Mouse (Mus musculus) embryo, embryonic 9.5 days (tissue): Measurements from ENCODE around the gene Fsd1.
A peak's percentile ranks its signal among the peaks of the same experiment; 100 is the strongest.
"Not testable (repeated sequence)": the region's sequence is repeated elsewhere in the genome, so short reads cannot be mapped to it uniquely, and the experiment has no call there.

Experiments
- DNase-seq: peaks from one replicate; pipeline ENCODE4 v3.0.0-alpha.2; 2017; ENCODE audit errors: extremely low spot score

Gene Fsd1

DNA sequence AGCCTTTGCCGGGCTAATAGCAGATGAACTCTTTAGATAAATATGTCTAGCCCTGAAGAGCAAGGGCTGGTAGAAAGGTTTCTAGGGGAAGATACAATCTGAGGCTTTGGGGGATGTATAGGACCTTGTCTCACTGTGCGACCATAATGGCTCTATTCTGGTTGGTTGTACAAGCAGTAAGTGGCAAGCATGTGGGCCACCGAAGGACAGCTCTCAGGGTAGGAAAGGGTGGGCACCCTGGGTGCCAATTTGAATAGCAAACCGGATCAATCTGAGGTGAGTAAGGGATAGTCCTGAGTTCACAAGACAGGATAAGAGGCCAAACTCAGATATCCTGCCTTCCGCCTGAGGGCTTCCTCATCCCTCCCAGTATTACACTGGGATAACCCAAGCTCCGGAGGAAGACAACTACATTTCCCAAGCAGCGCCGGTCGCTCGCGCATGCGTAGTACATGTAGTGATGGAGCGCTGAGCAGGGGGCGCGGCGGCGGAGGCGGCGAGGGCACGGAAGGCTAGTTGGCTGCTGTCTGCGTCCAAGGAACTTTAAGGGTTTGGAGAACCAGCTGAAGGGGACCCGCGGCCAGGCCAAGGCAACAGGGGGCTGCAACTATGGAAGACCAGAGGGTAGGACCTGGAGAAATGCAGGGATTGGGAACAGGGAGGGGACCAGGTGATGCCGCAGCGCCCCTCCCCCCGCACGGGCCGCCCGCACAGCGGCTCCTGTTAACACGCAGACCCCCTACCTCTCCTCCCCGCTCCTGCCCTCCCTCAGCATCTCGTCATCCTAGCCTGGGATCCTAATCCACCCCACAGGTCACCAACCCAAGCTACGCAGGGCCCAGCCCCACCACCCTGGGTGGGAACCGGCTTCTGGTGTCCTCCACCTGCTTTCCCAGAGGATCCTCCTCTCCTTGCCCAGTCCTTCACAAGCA is at the start of gene Fsd1:
TSS of gene Fsd1 (plus strand) at position 480 of the 932 bp plus-strand sequence.
- peak; percentile 80 for DNase-seq

DNA sequence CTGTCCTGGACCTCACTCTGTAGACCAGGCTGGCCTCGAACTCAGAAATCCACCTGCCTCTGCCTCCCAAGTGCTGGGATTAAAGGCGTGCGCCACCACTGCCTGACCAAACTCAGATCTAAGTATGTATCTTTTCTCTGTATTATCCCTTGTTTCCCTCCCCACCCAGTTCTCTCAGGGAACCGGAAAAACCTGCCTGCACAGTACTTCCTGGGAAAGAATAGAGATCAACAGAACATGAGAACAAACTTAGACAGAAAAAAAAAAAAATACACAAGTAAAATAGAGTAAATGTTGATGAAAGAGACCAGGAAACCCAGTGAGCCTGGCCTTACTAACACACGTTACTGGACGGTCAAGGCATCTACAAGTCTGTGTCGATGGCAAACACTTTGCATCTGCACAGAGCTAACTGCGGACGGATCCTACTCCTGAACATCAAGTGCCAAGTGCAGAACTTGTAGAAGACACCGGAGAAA is 41.9 kb upstream of the Fsd1 start:
- DNase-seq: not testable (repeated sequence)

- peak; percentile 72 for DNase-seq
Measured at GRCm38 (mm10) chr17:55944866-55945682, 41.2 kb upstream of the Fsd1 start.

DNA sequence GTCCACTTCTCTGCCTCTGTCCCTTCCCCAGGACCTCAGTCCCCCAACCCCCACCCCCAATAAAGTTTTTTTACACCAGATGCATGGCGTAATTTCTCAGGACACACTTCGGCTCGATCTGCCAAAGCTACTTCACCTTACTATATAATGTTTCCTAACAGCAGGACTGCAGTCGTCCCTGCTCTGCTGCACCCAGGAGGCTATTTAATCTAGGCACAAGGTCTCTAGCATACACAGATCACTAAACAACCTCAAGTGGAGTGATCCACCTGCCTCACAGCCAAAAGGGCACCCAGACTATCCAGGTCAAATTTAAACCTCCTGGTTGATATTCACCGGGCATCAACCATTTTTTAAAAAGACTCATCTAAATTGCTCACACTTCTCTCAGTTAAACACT is 40.6 kb upstream of the Fsd1 start:
- no peak for DNase-seq

DNA sequence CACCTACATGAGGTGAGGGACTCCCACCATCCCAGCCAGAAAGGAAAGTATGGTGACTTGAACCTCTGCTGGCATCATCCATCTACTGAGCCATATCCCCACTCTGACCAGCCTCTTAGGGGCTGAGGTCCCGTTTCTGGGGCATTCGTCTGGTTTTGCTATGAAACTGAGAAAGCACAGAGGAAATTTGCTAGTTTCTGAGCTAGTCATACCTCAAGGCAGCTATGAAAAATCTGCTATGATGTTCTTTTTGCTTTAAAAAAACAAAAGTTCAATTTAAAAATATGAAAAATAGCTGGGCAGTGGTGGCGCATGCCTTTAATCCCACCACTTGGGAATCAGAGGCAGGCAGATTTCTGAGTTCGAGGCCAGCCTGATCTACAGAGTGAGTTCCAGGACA is 37.7 kb upstream of the Fsd1 start:
- DNase-seq: no peak

GRCm38 (mm10) chr17:55949400-55949799 is 36.9 kb upstream of the Fsd1 start, which contains the start of gene Zfp119b:
Zfp119b (minus strand) TSS chr17:55949500.
- DNase-seq: no peak

DNA sequence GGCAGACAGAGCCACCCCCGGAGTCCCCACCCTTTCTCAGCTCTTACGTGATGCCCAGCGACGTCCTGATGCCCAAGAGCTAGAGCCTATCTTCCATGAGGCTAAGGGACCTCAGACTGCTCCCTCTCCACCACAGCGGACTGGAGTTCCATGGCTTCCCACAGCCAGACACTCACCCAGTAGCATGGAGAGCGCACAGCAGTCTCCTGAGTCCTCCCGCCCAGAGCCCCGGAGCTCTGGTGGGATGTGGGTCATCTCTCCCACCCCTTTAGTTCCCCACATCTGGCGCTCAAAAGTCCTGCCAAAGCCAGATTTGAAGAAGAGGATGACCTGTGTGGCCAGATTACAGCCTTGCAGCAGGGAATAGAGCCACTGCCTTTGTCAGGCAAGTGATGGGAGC is 35.7 kb upstream of the Fsd1 start:
- no peak for DNase-seq

DNA sequence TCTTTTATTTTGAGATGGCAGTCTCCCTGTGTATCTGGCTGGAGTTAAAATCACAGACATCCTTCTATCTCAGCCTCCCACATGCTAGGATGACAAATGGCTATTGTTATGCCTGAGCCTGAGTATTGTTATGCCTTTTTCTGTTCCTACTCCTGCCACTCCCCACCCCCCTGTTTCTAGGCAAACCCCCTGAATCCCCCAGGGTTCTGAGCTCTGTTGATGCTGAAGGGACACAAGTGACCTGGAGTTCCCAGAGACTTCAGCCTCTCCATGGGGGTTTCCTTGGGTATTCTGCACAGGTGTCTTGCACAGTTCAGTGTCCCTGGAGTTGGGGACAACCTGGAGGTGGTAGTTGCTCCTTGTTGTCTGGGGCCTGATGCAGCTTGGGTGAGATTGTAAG is 34.3 kb upstream of the Fsd1 start:
- no peak for DNase-seq

DNA sequence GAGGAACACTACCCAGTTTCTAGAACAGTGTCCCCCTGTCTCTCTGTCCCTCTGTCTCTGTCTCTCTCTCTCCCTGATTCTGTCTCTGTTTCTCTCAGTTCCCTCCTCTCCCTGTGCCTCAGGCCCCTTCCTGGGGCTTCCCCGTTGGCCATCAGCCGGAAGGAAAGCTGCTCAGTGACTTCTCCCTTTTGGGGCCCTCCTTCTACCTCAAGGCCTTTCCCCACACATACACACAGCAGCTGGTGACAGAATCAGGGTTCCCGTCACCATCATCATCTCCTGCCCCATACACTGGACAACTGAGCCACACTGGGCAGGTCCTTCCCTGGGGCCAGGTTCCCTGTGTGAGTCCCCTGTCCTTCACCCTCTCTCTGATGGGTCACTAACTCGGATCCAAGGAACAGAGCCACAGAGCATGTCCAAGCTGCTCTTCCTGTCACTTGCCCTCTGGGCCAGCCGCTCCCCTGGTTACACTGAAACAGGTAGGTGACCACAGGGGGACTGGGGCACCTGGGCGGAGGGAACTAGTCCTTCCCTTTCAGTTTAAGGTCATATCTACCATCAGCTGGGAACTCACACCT is 33.8 kb upstream of the Fsd1 start, which contains the start of gene Ebi3:
TSS of gene Ebi3 (plus strand) at position 194 of the 581 bp plus-strand sequence.
- no peak for DNase-seq

DNA sequence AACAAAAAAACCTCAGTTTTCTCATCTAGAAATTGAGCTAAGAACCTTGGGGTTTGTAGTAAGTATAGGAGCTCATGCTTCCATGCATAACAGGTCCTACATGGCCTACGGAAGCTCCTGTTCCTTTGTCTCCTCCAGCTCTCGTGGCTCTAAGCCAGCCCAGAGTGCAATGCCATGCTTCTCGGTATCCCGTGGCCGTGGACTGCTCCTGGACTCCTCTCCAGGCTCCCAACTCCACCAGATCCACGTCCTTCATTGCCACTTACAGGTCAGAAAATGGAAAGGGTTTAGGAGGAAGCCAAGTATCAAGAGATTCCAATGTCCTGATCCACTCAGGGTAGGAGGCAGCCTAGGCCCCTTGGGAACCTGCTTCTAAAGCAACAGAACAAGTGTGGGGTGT is 32.6 kb upstream of the Fsd1 start:
- DNase-seq: no peak

DNA sequence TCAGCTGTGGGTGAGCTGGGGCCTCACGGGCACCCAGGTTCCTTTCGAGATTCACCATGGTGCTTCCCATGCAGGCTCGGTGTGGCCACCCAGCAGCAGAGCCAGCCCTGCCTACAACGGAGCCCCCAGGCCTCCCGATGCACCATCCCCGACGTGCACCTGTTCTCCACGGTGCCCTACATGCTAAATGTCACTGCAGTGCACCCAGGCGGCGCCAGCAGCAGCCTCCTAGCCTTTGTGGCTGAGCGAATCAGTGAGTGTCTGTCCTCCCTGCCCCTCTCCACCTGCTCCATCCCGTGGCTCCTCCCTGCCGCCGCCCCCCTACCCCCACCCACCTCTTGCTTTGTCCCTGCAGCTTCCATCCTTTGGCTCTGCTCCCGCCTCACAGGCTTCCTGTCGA is 32.1 kb upstream of the Fsd1 start:
- no peak for DNase-seq

DNA sequence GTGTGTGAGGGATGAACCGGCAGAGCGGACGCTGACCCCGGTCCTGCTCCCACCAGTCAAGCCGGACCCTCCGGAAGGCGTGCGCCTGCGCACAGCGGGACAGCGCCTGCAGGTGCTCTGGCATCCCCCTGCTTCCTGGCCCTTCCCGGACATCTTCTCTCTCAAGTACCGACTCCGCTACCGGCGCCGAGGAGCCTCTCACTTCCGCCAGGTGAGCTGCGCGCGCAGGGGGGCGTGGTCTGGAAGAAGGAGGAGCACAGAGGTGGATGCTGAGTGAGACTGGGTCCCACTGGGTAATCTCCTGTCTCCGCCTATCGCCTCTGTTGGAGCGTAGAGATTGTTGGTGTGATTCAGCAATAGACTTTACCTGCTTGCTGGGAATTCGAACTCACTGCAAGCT is 30.2 kb upstream of the Fsd1 start:
- DNase-seq: peak; percentile 81

DNA sequence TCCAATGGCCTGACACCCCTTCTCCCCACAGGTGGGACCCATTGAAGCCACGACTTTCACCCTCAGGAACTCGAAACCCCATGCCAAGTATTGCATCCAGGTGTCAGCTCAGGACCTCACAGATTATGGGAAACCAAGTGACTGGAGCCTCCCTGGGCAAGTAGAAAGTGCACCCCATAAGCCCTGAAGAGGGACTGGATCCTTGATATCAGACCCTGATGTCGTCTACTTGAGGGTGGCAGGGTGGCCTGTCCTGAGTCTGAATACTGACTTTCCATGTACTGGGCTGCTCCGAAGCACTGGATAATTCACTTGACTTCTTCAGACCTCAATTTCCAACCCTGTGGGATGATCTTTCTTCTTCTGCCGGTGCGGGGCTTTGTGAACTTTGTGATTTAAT is 29.7 kb upstream of the Fsd1 start:
- DNase-seq: no peak

GRCm38 (mm10) chr17:55957168-55957567 is 29.1 kb upstream of the Fsd1 start:
- peak; percentile 69 for DNase-seq

GRCm38 (mm10) chr17:55957726-55958583 is 28.4 kb upstream of the Fsd1 start:
- DNase-seq: no peak

DNA sequence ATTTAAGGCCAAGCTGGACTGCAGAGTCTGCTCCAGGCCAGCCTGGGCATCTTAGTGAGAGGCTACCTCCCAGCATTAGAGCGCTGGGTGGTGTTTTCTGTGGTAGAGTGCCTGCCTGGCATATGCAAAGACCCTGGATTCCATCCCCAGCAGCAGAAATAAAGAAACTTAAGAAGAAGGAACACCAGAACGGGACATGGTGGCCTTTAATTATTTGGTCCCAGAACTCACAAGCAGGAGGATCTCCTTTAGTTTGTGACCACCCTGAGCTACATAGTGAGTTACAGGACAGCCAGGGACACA is 27.8 kb upstream of the Fsd1 start:
- DNase-seq: no peak

DNA sequence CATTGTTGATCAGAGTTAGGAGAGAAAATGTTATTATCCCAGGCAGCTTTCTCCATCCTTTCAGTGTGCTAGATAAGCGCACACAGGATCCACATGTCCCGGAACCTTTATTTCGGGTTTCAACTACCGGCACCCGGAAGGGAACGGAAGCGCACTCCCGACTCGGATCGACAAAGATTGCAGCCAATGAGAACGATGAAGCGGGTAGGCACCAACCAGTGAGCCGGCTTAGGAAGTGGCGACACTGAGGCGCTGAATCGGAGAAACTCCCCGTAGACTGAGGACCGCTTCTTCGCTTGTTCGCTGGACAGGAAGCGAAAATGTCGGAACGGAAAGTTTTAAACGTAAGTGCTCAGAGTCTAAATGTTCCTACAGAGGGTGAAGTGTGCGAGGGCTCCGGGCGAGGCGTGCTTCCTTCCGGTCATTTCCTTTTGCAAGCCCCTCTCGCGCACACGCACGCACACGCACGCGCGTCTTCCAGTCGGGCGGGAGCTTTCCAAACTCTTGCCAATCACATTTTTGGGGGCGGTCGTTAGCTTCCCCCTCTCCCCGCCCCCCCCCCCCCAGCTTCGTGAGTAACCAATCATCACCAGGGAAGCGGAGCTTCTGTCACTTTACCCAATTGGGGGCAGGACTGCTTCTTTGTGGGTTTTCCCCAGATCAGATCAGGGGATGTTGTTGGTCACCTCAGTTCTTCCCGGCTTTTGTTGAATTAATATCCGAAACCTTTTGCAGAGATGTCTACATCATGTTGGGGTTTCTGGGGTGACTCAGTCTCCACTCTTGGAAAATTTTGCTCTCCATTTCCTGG is 27.2 kb upstream of the Fsd1 start, which contains the start of gene Yju2:
TSS of gene Yju2 (plus strand) at position 182 of the 811 bp plus-strand sequence.
- peak; percentile 96 for DNase-seq

DNA sequence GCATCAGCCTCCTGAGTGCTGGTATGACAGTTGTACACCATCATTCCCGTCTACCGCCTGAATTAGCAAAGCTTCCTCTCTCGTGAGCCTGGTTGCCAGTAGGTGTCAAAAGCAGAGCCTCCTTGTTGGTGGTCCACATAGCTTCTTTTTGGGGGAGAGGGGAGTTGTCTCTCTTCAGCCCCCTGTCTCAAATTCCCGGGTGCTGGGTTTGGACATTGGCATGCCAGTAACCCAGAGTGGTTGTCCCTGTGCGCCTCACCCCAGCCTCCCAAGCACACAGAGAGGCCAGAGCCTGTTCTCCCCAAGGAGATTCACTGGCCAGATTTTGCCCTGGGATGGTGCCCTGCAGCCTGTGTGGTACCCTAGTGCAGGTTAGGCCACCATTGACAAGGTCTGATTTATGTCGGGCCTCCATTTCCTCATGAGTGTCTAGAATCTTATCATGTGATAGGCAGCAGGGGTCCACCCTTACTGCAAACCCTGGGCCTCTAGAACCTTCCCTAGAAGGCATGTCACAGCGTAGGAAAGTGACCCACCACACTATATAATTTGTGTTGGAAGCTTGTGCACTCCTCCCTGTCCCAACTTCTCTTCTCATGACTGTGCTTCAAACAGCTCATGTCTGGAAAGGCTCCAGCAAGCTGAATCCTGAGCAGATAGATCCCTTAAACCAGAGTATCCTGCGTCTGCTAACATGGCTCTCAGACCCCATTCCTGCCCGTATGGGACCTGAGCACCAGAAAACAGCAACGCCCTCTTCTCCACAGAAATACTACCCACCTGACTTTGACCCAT is 26.2 kb upstream of the Fsd1 start:
- DNase-seq: no peak

DNA sequence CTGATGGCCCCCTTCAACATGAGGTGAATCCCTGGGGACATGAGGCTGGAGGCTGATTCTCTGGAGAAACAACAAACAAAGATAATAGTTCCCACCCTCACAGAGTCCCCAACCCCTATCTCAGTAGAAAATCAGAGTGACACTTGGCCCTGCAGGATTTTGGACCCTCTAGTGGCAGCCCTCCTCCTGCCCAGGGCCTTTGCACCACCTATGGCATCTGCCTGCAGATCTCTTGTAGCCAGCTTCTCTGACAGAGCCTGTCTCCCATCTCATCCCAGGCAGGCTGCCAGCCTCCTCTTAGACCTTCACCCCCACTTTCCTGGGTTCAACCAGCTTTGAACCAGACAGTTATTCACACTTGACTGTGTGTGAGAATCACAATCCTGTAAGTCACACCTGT is 25.5 kb upstream of the Fsd1 start:
- no peak for DNase-seq

- DNase-seq: no peak
Measured at GRCm38 (mm10) chr17:55961631-55962030, 24.7 kb upstream of the Fsd1 start.
